Comparison of ENCODE assay signal across 12 mouse cellular contexts in genomic region chr13:74167492-74167891, GRCm38 (mm10). TPM values are rescaled to one million over a fixed set of nuclear protein-coding genes. Genes with fewer than 3 reads are reported as not detected.
DNase-seq lines count a peak whose midpoint lies in the region; ATAC-seq and TF ChIP-seq lines count a peak whose summit lies in the region.
"Had no signal": no experiment of that assay in that cellular context is flagged by ENCODE, and none has a peak within 500 bp of the region (broad histone marks: within the 10 kb centered on the region; RNA-seq: fewer than 3 reads in every experiment).

No protein-coding gene starts in this region.

- 72% methylated on average over 2 of the region's 2 CpGs for WGBS in heart, embryonic 12.5 days
- WGBS in heart, adult 2 months: 56% methylated on average over 2 of the region's 2 CpGs
- 86% methylated on average over 2 of the region's 2 CpGs for WGBS in limb, embryonic 14.5 days

- no peaks in the 10 kb centered on the region for H3K79me2 ChIP-seq in heart, adult 2 months (replicated peaks; ENCODE audit: control insufficient read depth, insufficient read depth, low read length)

- peak; percentile 92 for DNase-seq in heart, adult 11 months
- peak; percentile 58 for DNase-seq in NIH3T3 (ENCODE audit: low read depth)
- peak; percentile 39 to 66 for DNase-seq in heart, adult 2 months
- no peak for DNase-seq in limb, embryonic 14.5 days (ENCODE audit: low spot score)
- no peak for DNase-seq in kidney, adult 9 months
- no peak for DNase-seq in layer of hippocampus, adult 9-11 months

- H3K4me3 ChIP-seq in heart, embryonic 12.5 days: no peak overlapping the region
- H3K4me3 ChIP-seq in heart, adult 2 months: no peak overlapping the region
- H3K4me3 ChIP-seq in limb, embryonic 14.5 days (replicated peaks; ENCODE audit: low read length): no peak overlapping the region

- no peak for TF ChIP-seq POLR2A in heart, adult 2 months (IDR thresholded peaks at IDR 0.05; ENCODE audit: insufficient read depth, low read depth, low read length)
- TF ChIP-seq POLR2A in limb, embryonic 14.5 days (IDR thresholded peaks at IDR 0.05; ENCODE audit: borderline replicate concordance, extremely low read depth, insufficient read depth, insufficient read length): no peak

- H3K36me3 ChIP-seq in heart, embryonic 12.5 days: peaks cover 28% of the 10 kb centered on the region
- peaks cover 2% of the 10 kb centered on the region; the same call in 1 of the 2 replicates for H3K36me3 ChIP-seq in heart, adult 2 months (ENCODE audit: control insufficient read depth, insufficient read depth, low read length)
- peaks cover 24% of the 10 kb centered on the region for H3K36me3 ChIP-seq in limb, embryonic 14.5 days (ENCODE audit: control insufficient read depth, insufficient read depth, low read length)

- no peaks in the 10 kb centered on the region for H3K27me3 ChIP-seq in heart, embryonic 12.5 days (replicated peaks)
- H3K27me3 ChIP-seq in heart, adult 2 months (ENCODE audit: control insufficient read depth, insufficient read depth, low read length): no peaks in the 10 kb centered on the region
- H3K27me3 ChIP-seq in limb, embryonic 14.5 days (ENCODE audit: control insufficient read depth, insufficient read depth, low read length): no peaks in the 10 kb centered on the region
- H3K27me3 ChIP-seq: embryonic facial prominence, embryonic 12.5 days; liver, embryonic 13.5 days had no signal

- H3K27ac ChIP-seq in heart, embryonic 12.5 days (ENCODE audit: poor library complexity, severe bottlenecking): no peak overlapping the region
- no peak overlapping the region for H3K27ac ChIP-seq in heart, adult 2 months
- no peak overlapping the region for H3K27ac ChIP-seq in limb, embryonic 14.5 days (replicated peaks; ENCODE audit: low read depth, low read length)
- H3K27ac ChIP-seq: embryonic facial prominence, embryonic 12.5 days; kidney, postnatal 0 days; liver, embryonic 13.5 days had no signal

- no peak overlapping the region for H3K4me2 ChIP-seq in heart, embryonic 12.5 days
- H3K4me2 ChIP-seq in limb, embryonic 14.5 days (replicated peaks; ENCODE audit: low read depth, low read length, severe bottlenecking): 0 out of 2 replicates have a peak overlapping the region, but pooled peaks have one; percentile 68

- no peak for TF ChIP-seq EP300 in heart, adult 2 months (IDR thresholded peaks at IDR 0.05; ENCODE audit: insufficient read depth, low read depth, low read length)

- no peak for TF ChIP-seq CTCF in heart, adult 2 months (IDR thresholded peaks at IDR 0.05)

- no peak overlapping the region for H3K9ac ChIP-seq in heart, embryonic 12.5 days
- no peak overlapping the region for H3K9ac ChIP-seq in heart, adult 2 months (ENCODE audit: low read depth, low read length)
- H3K9ac ChIP-seq in limb, embryonic 14.5 days (ENCODE audit: low read depth, low read length, severe bottlenecking): no peak overlapping the region

- peaks cover 11% of the 10 kb centered on the region; the same call in 1 of the 2 replicates for H3K4me1 ChIP-seq in heart, embryonic 12.5 days (replicated peaks)
- peaks cover 3% of the 10 kb centered on the region; the same call in 1 of the 2 replicates for H3K4me1 ChIP-seq in heart, adult 2 months (ENCODE audit: control insufficient read depth, insufficient read depth, low read length)
- peaks cover 6% of the 10 kb centered on the region for H3K4me1 ChIP-seq in limb, embryonic 14.5 days (ENCODE audit: control insufficient read depth, insufficient read depth, low read length)

- ATAC-seq in heart, embryonic 12.5 days (ENCODE audit: insufficient number of reproducible peaks, low FRiP score): no peak
- ATAC-seq in limb, embryonic 14.5 days (ENCODE audit: low FRiP score, low read depth): no peak
- ATAC-seq in erythroblast, adult 5-6 weeks (replicated peaks; ENCODE audit: low FRiP score, poor library complexity, severe bottlenecking): no peak

- intact Hi-C loops in heart, adult 2 months (cut with DNase I): no loop called here

- H3K9me3 ChIP-seq in heart, embryonic 12.5 days (replicated peaks): no peaks in the 10 kb centered on the region
- H3K9me3 ChIP-seq in limb, embryonic 14.5 days (ENCODE audit: control insufficient read depth, low read length): no peaks in the 10 kb centered on the region
- H3K9me3 ChIP-seq: embryonic facial prominence, embryonic 12.5 days; liver, embryonic 13.5 days had no signal

RNA-seq across cellular contexts. Expression of gene Exoc3, which starts 41.0 kb away (rescaled TPM):
- 50.4 and 51.0 TPM in 2 replicates for polyA plus RNA-seq in heart, embryonic 12.5 days (2016; fragmentation: Nextera tagmentation; extraction: Ambion mirVana)
- total RNA-seq in heart, adult 2 months (2021): 10 to 100 TPM; 47.5 to 54.1 TPM
- 51.2 and 69.8 TPM in 2 replicates for polyA plus RNA-seq in heart, adult 2 months (2012; rRNA removed)
- polyA plus RNA-seq in limb, embryonic 14.5 days (2012; rRNA removed): 42.6 and 42.9 TPM in 2 replicates
- 89.7 and 106 TPM in 2 replicates for polyA plus RNA-seq in limb, embryonic 14.5 days (2014; fragmentation: Nextera tagmentation; extraction: Ambion mirVana)
- total RNA-seq in erythroblast, adult 5-6 weeks (2015; ENCODE audit: low replicate concordance): 2.1 and 10.4 TPM in 2 replicates
- total RNA-seq in erythroblast, adult 5-6 weeks (2017; ENCODE audit: low replicate concordance): 12.4 and 18.0 TPM in 2 replicates

RNA-seq across cellular contexts. Expression of gene Slc9a3, which starts 46.2 kb away (rescaled TPM):
- polyA plus RNA-seq in heart, embryonic 12.5 days (2016; fragmentation: Nextera tagmentation; extraction: Ambion mirVana): not detected in 2 replicates
- under 1 TPM; 0.21 to 0.48 TPM for total RNA-seq in heart, adult 2 months (2021)
- polyA plus RNA-seq in heart, adult 2 months (2012; rRNA removed): 0.47 and 0.51 TPM in 2 replicates
- polyA plus RNA-seq in limb, embryonic 14.5 days (2012; rRNA removed): 0.03 and 0.05 TPM in 2 replicates
- 0.15 TPM in 1 of 2 replicates, not detected in the other for polyA plus RNA-seq in limb, embryonic 14.5 days (2014; fragmentation: Nextera tagmentation; extraction: Ambion mirVana)
- not detected in 2 replicates for total RNA-seq in erythroblast, adult 5-6 weeks (2015; ENCODE audit: low replicate concordance)
- not detected in 2 replicates for total RNA-seq in erythroblast, adult 5-6 weeks (2017; ENCODE audit: low replicate concordance)
- total RNA-seq: neutrophil, adult 5-6 weeks had no signal
- polyA plus RNA-seq: embryonic facial prominence, embryonic 12.5 days; liver, embryonic 13.5 days had no signal

Comparison
In these comparisons a context has a peak if more than half of its experiments do, and no peak if none do; other contexts are left out.
1. DNase-seq: peak in heart, adult 11 months (single experiment), NIH3T3 (single experiment) and heart, adult 2 months (2 of 2); none in limb, embryonic 14.5 days (single experiment), kidney, adult 9 months (single experiment) and layer of hippocampus, adult 9-11 months (single experiment).